Mouse (Mus musculus): ENCODE measurements around the gene Zfp36l1.

DNA sequence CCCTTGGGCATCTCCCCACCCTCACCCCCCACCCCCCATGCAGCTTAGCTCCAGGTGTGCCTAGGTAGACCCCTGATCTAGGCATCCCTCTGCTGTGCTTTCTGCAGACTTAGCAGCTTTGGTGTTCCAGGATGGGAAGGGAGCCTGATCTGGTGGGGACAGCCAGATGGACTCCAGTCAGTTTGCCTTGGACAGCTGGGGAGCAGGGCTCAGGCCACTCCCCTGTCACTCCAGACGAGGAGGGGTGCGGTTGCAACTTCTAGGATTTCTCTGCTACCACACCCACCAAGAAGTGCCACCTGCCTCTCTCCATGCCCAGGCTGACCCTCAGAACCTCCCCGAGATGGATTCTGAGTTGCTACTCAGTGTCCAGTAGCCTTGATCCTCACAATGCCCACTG is 11.4 kb upstream of the Zfp36l1 start:
- TF ChIP-seq POLR2A (IDR thresholded peaks at IDR 0.05; ENCODE audit: borderline replicate concordance, extremely low read depth, low read depth, low read length) (no peak), CTCF (IDR thresholded peaks at IDR 0.05; ENCODE audit: insufficient read depth, low read length) (no peak)

Measured in lung, adult 2 months (tissue).